In genomic region chr4:83014538-83014937, GRCm38 (mm10) we compare ENCODE assay signal across 29 mouse cellular contexts. TPM values are rescaled to one million over a fixed set of nuclear protein-coding genes. Genes with fewer than 3 reads are reported as not detected.
"Had no signal": no experiment of that assay in that cellular context is flagged by ENCODE, and none has a peak within 500 bp of the region (broad histone marks: within the 10 kb centered on the region; RNA-seq: fewer than 3 reads in every experiment).

No protein-coding gene starts in this region.

- ATAC-seq: forebrain, embryonic 13.5 days; forebrain, embryonic 14.5 days; forebrain, embryonic 15.5 days; forebrain, embryonic 16.5 days; forebrain, postnatal 0 days had no signal

- H3K4me3 ChIP-seq: embryonic facial prominence, embryonic 10.5 days; embryonic facial prominence, embryonic 12.5 days; embryonic facial prominence, embryonic 13.5 days; embryonic facial prominence, embryonic 15.5 days; erythroblast, embryonic 14.5 days; forebrain, embryonic 10.5 days; forebrain, embryonic 12.5 days; forebrain, embryonic 13.5 days; forebrain, embryonic 15.5 days; gastrocnemius, adult 2 months; heart, adult 2 months had no signal

- H3K4me2 ChIP-seq: embryonic facial prominence, embryonic 12.5 days; embryonic facial prominence, embryonic 13.5 days; embryonic facial prominence, embryonic 15.5 days; forebrain, embryonic 12.5 days; forebrain, embryonic 13.5 days; forebrain, embryonic 15.5 days had no signal

- DNase-seq: cerebellum, adult 2 months; cerebellum, adult 8-10 months; cerebellum, adult 9-10 months; cerebellum, adult 9-11 months; cerebellum, postnatal 10 days; cerebellum, postnatal 14 days; cerebellum, postnatal 25 days; cerebellum, postnatal 36 days; embryo, embryonic 11 days; forebrain, postnatal 0 days; gastrocnemius, adult 2 months; gastrocnemius, postnatal 10 days; gastrocnemius, postnatal 14 days; gastrocnemius, postnatal 25 days; gastrocnemius, postnatal 36 days; heart, adult 2 months had no signal

- H3K27me3 ChIP-seq: embryonic facial prominence, embryonic 12.5 days; embryonic facial prominence, embryonic 13.5 days; embryonic facial prominence, embryonic 15.5 days; forebrain, embryonic 12.5 days; forebrain, embryonic 13.5 days; forebrain, embryonic 15.5 days had no signal

- H3K27ac ChIP-seq: embryonic facial prominence, embryonic 10.5 days; embryonic facial prominence, embryonic 12.5 days; embryonic facial prominence, embryonic 13.5 days; embryonic facial prominence, embryonic 15.5 days; forebrain, embryonic 10.5 days; forebrain, embryonic 12.5 days; forebrain, embryonic 13.5 days; forebrain, embryonic 15.5 days; gastrocnemius, adult 2 months; heart, adult 2 months had no signal

- H3K4me1 ChIP-seq: embryonic facial prominence, embryonic 15.5 days had no signal

- H3K9ac ChIP-seq: embryonic facial prominence, embryonic 12.5 days; embryonic facial prominence, embryonic 13.5 days; embryonic facial prominence, embryonic 15.5 days; forebrain, embryonic 12.5 days; forebrain, embryonic 13.5 days; forebrain, embryonic 15.5 days; forebrain, postnatal 0 days had no signal

- H3K9me3 ChIP-seq: embryonic facial prominence, embryonic 10.5 days; embryonic facial prominence, embryonic 12.5 days; embryonic facial prominence, embryonic 13.5 days; embryonic facial prominence, embryonic 15.5 days; forebrain, embryonic 10.5 days; forebrain, embryonic 12.5 days; forebrain, embryonic 13.5 days; forebrain, embryonic 15.5 days had no signal

- H3K36me3 ChIP-seq: forebrain, embryonic 12.5 days; forebrain, embryonic 15.5 days had no signal

RNA-seq across cellular contexts. Expression of gene Frem1, which starts 37.6 kb away (rescaled TPM):
- total RNA-seq: common myeloid progenitor, adult 5-6 weeks; granulocyte monocyte progenitor cell, adult 5-6 weeks had no signal
- polyA plus RNA-seq: erythroblast, embryonic 14.5 days had no signal
